Mouse (Mus musculus) liver, embryonic 14.5 days (tissue): ENCODE data around the gene Rps16.
"Not testable (repeated sequence)": the region's sequence is repeated elsewhere in the genome, so short reads cannot be mapped to it uniquely, and the experiment has no call there.

Source experiments
- CTCF ChIP-seq: IDR thresholded peaks from 2 replicates; pipeline ENCODE4 v1.5.1; 2016; ENCODE audit warnings: antibody characterized with exemption, low read depth, control low read depth
- EP300 ChIP-seq: IDR thresholded peaks from 2 replicates; pipeline ENCODE4 v1.6.1; 2016; ENCODE audit warnings: antibody characterized with exemption, low read depth

GRCm38 (mm10) chr7:28386877-28387276 lies 36.4 kb downstream of the Rps16 start:
- TF ChIP-seq CTCF, EP300: not testable (repeated sequence)
